ENCODE assay signal across 21 mouse cellular contexts in the genomic region with DNA sequence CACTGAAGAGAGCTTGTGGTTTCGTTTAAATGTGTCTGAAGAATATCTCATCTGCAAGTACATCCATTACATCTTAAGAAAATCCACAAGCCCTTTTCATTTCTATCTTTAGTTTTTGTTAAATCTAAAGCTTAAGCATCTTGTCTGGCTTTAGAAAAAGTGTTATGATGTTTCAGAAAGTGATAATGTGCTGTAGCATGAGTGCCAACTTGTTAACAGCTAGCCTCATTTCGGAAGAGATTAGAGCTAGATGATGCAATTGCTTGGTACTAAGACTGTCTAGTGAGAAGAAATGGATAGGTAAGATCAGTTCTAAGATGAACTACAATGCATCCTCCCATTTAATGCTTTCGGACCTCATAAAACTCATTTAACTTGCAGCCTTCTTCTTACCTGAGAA.
DNase-seq lines count a peak whose midpoint lies in the region; ATAC-seq and TF ChIP-seq lines count a peak whose summit lies in the region.
"Had no signal": no experiment of that assay in that cellular context is flagged by ENCODE, and none has a peak within 500 bp of the region (broad histone marks: within the 10 kb centered on the region; RNA-seq: fewer than 3 reads in every experiment).

No protein-coding gene starts in this region.

- peak; percentile 46 for DNase-seq in forebrain, postnatal 0 days
- no peak for DNase-seq in left cerebral cortex, adult 2 months (ENCODE audit: extremely low spot score in 1 of 2, low spot score in 2 of 2)
- DNase-seq in left cerebral cortex, adult 18-20 months (ENCODE audit: low spot score in 2 of 2), result no peak
- peak; percentile 24 for DNase-seq in brain, embryonic 14.5 days (ENCODE audit: low read depth)
- peak; percentile 72 for DNase-seq in telencephalon, adult 2 months (ENCODE audit: low read depth, low spot score)
- DNase-seq in embryo, embryonic 10 days (ENCODE audit: low spot score), result no peak
- DNase-seq: adrenal gland, adult 2 months; adrenal gland, postnatal 25 days; cerebellum, adult 11-12 months; cerebellum, adult 9-10 months; cerebellum, postnatal 25 days; gastrocnemius, postnatal 14 days; heart, adult 2 months; heart, postnatal 14 days; kidney, adult 11 months had no signal

- no peak overlapping the region for H3K4me2 ChIP-seq in forebrain, postnatal 0 days (ENCODE audit: low read depth)
- H3K4me2 ChIP-seq in forebrain, embryonic 13.5 days, result no peak overlapping the region
- H3K4me2 ChIP-seq: heart, embryonic 11.5 days; heart, embryonic 15.5 days; hindbrain, embryonic 13.5 days had no signal

- H3K27ac ChIP-seq in forebrain, postnatal 0 days (ENCODE audit: low read depth, low read length), result peak overlapping the region; percentile 62
- no peak overlapping the region for H3K27ac ChIP-seq in forebrain, embryonic 13.5 days
- peak overlapping the region; percentile 10; the same call in 1 of the 2 replicates for H3K27ac ChIP-seq in left cerebral cortex, adult 2 months
- H3K27ac ChIP-seq: embryonic facial prominence, embryonic 10.5 days; heart, adult 2 months; heart, embryonic 15.5 days; hindbrain, embryonic 13.5 days; hindbrain, postnatal 0 days had no signal

- no peaks in the 10 kb centered on the region for H3K4me1 ChIP-seq in forebrain, postnatal 0 days (ENCODE audit: insufficient read depth)
- H3K4me1 ChIP-seq in forebrain, embryonic 13.5 days, result no peaks in the 10 kb centered on the region
- H3K4me1 ChIP-seq: embryonic facial prominence, embryonic 10.5 days; heart, embryonic 15.5 days; hindbrain, embryonic 13.5 days had no signal

- WGBS in forebrain, postnatal 0 days, result 72% methylated on average over 3 of the region's 3 CpGs
- WGBS in forebrain, embryonic 13.5 days, result 85% methylated on average over 3 of the region's 3 CpGs

- no peaks in the 10 kb centered on the region for H3K9me3 ChIP-seq in forebrain, postnatal 0 days (ENCODE audit: low read length)
- no peaks in the 10 kb centered on the region for H3K9me3 ChIP-seq in forebrain, embryonic 13.5 days (replicated peaks)
- H3K9me3 ChIP-seq: embryonic facial prominence, embryonic 10.5 days; heart, embryonic 15.5 days; hindbrain, embryonic 13.5 days had no signal

- no peaks in the 10 kb centered on the region for H3K36me3 ChIP-seq in forebrain, postnatal 0 days (ENCODE audit: insufficient read depth)
- no peaks in the 10 kb centered on the region for H3K36me3 ChIP-seq in forebrain, embryonic 13.5 days (ENCODE audit: poor library complexity, severe bottlenecking)
- H3K36me3 ChIP-seq: embryonic facial prominence, embryonic 10.5 days; heart, embryonic 15.5 days; hindbrain, embryonic 13.5 days had no signal

- intact Hi-C loops in left cerebral cortex, adult 2 months (cut with DNase I), result loop anchor here (5.0 kb wide), 1 partner anchor 121 kb away; no protein-coding TSS in a partner anchor

- no peak overlapping the region for H3K9ac ChIP-seq in forebrain, postnatal 0 days
- H3K9ac ChIP-seq in forebrain, embryonic 13.5 days, result no peak overlapping the region
- H3K9ac ChIP-seq: heart, embryonic 15.5 days; hindbrain, embryonic 13.5 days had no signal

- ATAC-seq in forebrain, postnatal 0 days, result peak; percentile 89
- ATAC-seq in forebrain, embryonic 13.5 days, result no peak
- ATAC-seq: hindbrain, postnatal 0 days had no signal

- TF ChIP-seq CTCF in forebrain, postnatal 0 days (IDR thresholded peaks at IDR 0.05; ENCODE audit: low read depth), result no peak
- TF ChIP-seq CTCF in left cerebral cortex, adult 2 months (IDR thresholded peaks at IDR 0.05), result no peak
- TF ChIP-seq CTCF in brain, embryonic 14.5 days (IDR thresholded peaks at IDR 0.05; ENCODE audit: borderline replicate concordance, extremely low read depth, insufficient read depth, insufficient read length), result no peak

- H3K4me3 ChIP-seq in forebrain, postnatal 0 days (ENCODE audit: low read depth, low read length), result no peak overlapping the region
- no peak overlapping the region for H3K4me3 ChIP-seq in forebrain, embryonic 13.5 days
- no peak overlapping the region for H3K4me3 ChIP-seq in left cerebral cortex, adult 2 months
- H3K4me3 ChIP-seq: embryonic facial prominence, embryonic 10.5 days; heart, adult 2 months; heart, embryonic 15.5 days; hindbrain, embryonic 13.5 days had no signal

- H3K27me3 ChIP-seq in forebrain, postnatal 0 days (ENCODE audit: insufficient read depth, low read length), result no peaks in the 10 kb centered on the region
- H3K27me3 ChIP-seq in forebrain, embryonic 13.5 days, result no peaks in the 10 kb centered on the region
- H3K27me3 ChIP-seq: heart, embryonic 15.5 days; hindbrain, embryonic 13.5 days had no signal

- no peak for TF ChIP-seq POLR2A in brain, embryonic 14.5 days (IDR thresholded peaks at IDR 0.05; ENCODE audit: borderline replicate concordance, extremely low read depth, insufficient read depth, insufficient read length, poor library complexity, severe bottlenecking)

Comparison
In these comparisons a context has a peak if more than half of its experiments do, and no peak if none do; other contexts are left out.
1. DNase-seq: peak in forebrain, postnatal 0 days (single experiment), brain, embryonic 14.5 days (single experiment) and telencephalon, adult 2 months (single experiment); none in left cerebral cortex, adult 2 months (0 of 2), left cerebral cortex, adult 18-20 months (0 of 2) and embryo, embryonic 10 days (single experiment).